Mouse (Mus musculus): ENCODE data around the gene Cdc14b. TPM values are rescaled to one million over a fixed set of nuclear protein-coding genes. Genes with fewer than 3 reads are reported as not detected.

Gene Cdc14b
- polyA plus RNA-seq, 1 experiment from 2014 or later, result 21.0 TPM

DNA sequence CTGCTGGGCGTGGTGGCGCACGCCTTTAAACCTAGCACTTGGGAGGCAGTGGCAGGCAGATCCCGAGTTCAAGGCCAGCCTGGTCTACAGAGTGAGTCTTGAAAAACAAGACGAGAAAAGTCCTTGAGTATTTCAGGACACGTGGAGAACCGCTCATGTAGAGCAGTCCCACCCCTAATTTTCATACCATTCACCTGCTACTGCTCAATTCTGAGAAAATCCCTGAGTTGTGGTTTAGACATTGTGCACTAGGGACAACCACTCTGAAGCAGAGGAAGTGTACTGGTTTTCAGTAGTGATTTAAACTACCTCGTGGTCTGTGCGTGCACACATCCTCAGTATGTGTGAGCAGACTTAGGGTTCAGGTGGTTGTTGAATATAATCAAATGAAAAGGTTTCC is 89.5 kb downstream of the Cdc14b start:
- H3K4me3 ChIP-seq (ENCODE audit: control insufficient read depth in 1 of 2, insufficient read depth in 1 of 2, low read depth in 1 of 2, low read length in 2 of 2), result no peak overlapping the region
- no peaks in the 10 kb centered on the region for H3K27me3 ChIP-seq (ENCODE audit: control insufficient read depth, insufficient read depth, low read length)
- no peak overlapping the region for H3K9ac ChIP-seq (ENCODE audit: low read length)
- no peak overlapping the region for H3K4me2 ChIP-seq (ENCODE audit: low read length)
- 91% methylated on average over 9 of the region's 9 CpGs for WGBS
- H3K36me3 ChIP-seq (ENCODE audit: control insufficient read depth, insufficient read depth, low read length), result peaks cover 60% of the 10 kb centered on the region
- peaks cover 13 to 22% of the 10 kb centered on the region in 2 experiments for H3K4me1 ChIP-seq (ENCODE audit: control insufficient read depth in 2 of 2, insufficient read depth in 2 of 2, low read length in 2 of 2)
- no peak overlapping the region for H3K27ac ChIP-seq (replicated peaks in 1 of 2; ENCODE audit: control insufficient read depth in 1 of 2, insufficient read depth in 1 of 2, low read depth in 2 of 2, low read length in 2 of 2)
- H3K9me3 ChIP-seq (ENCODE audit: control insufficient read depth, low read length), result no peaks in the 10 kb centered on the region
- ATAC-seq (ENCODE audit: insufficient number of reproducible peaks, insufficient read depth, low FRiP score, low read depth), result no peak

GRCm38 (mm10) chr13:64185176-64185575 is 89.9 kb downstream of the Cdc14b start:
- Histone ChIP-seq H3K9me3 (ENCODE audit: control insufficient read depth, low read length) (no peaks in the 10 kb centered on the region), H3K36me3 (ENCODE audit: control insufficient read depth, insufficient read depth, low read length) (peaks cover 63% of the 10 kb centered on the region), H3K4me3 (ENCODE audit: control insufficient read depth in 1 of 2, insufficient read depth in 1 of 2, low read depth in 1 of 2, low read length in 2 of 2) (no peak overlapping the region), H3K27ac (replicated peaks in 1 of 2; ENCODE audit: control insufficient read depth in 1 of 2, insufficient read depth in 1 of 2, low read depth in 2 of 2, low read length in 2 of 2) (no peak overlapping the region), H3K4me1 (ENCODE audit: control insufficient read depth in 2 of 2, insufficient read depth in 2 of 2, low read length in 2 of 2) (peaks cover 13 to 22% of the 10 kb centered on the region in 2 experiments), H3K9ac (ENCODE audit: low read length) (no peak overlapping the region), H3K4me2 (ENCODE audit: low read length) (no peak overlapping the region), H3K27me3 (ENCODE audit: control insufficient read depth, insufficient read depth, low read length) (no peaks in the 10 kb centered on the region)
- 72% methylated on average over 7 of the region's 7 CpGs for WGBS
- ATAC-seq (ENCODE audit: insufficient number of reproducible peaks, insufficient read depth, low FRiP score, low read depth), result no peak

DNA sequence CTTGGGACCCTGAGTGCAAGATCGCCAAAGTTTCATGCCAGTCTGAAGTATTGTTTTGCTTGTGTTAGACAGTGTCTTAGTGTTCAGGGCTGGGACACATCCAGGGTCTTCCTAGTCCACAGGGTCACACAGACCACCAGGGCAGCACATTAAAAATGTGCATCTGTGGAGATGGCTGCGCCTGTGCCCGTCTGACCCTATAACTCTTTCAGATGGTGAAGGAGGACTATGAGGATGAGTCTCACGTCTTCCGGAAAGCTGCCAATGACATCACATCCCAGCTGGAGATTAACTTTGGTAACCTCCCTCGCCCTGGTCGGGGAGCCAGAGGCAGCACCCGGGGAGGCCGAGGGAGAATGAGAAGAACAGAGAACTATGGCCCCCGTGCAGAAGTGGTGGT is 90.7 kb downstream of the Cdc14b start:
- peaks cover 13 to 19% of the 10 kb centered on the region in 2 experiments for H3K4me1 ChIP-seq (ENCODE audit: control insufficient read depth in 2 of 2, insufficient read depth in 2 of 2, low read length in 2 of 2)
- H3K27ac ChIP-seq (replicated peaks in 1 of 2; ENCODE audit: control insufficient read depth in 1 of 2, insufficient read depth in 1 of 2, low read depth in 2 of 2, low read length in 2 of 2), result no peak overlapping the region
- H3K9ac ChIP-seq (ENCODE audit: low read length), result no peak overlapping the region
- H3K36me3 ChIP-seq (ENCODE audit: control insufficient read depth, insufficient read depth, low read length), result peaks cover 65% of the 10 kb centered on the region
- H3K27me3 ChIP-seq (ENCODE audit: control insufficient read depth, insufficient read depth, low read length), result no peaks in the 10 kb centered on the region
- WGBS, result 71% methylated on average over 10 of the region's 10 CpGs
- no peaks in the 10 kb centered on the region for H3K9me3 ChIP-seq (ENCODE audit: control insufficient read depth, low read length)
- no peak overlapping the region for H3K4me2 ChIP-seq (ENCODE audit: low read length)
- no peak for ATAC-seq (ENCODE audit: insufficient number of reproducible peaks, insufficient read depth, low FRiP score, low read depth)
- no peak overlapping the region for H3K4me3 ChIP-seq (ENCODE audit: control insufficient read depth in 1 of 2, insufficient read depth in 1 of 2, low read depth in 1 of 2, low read length in 2 of 2)

GRCm38 (mm10) chr13:64183583-64183982 is 91.5 kb downstream of the Cdc14b start:
- Histone ChIP-seq H3K4me2 (ENCODE audit: low read length) (no peak overlapping the region), H3K36me3 (ENCODE audit: control insufficient read depth, insufficient read depth, low read length) (peaks cover 73% of the 10 kb centered on the region), H3K9ac (ENCODE audit: low read length) (no peak overlapping the region), H3K9me3 (ENCODE audit: control insufficient read depth, low read length) (no peaks in the 10 kb centered on the region), H3K4me1 (ENCODE audit: control insufficient read depth in 2 of 2, insufficient read depth in 2 of 2, low read length in 2 of 2) (peaks cover 9 to 13% of the 10 kb centered on the region in 2 experiments), H3K27me3 (ENCODE audit: control insufficient read depth, insufficient read depth, low read length) (no peaks in the 10 kb centered on the region), H3K27ac (replicated peaks in 1 of 2; ENCODE audit: control insufficient read depth in 1 of 2, insufficient read depth in 1 of 2, low read depth in 2 of 2, low read length in 2 of 2) (no peak overlapping the region), H3K4me3 (ENCODE audit: control insufficient read depth in 1 of 2, insufficient read depth in 1 of 2, low read depth in 1 of 2, low read length in 2 of 2) (no peak overlapping the region)
- WGBS, result 85% methylated on average over 4 of the region's 4 CpGs
- no peak for ATAC-seq (ENCODE audit: insufficient number of reproducible peaks, insufficient read depth, low FRiP score, low read depth)

- Histone ChIP-seq H3K9me3 (ENCODE audit: control insufficient read depth, low read length) (no peaks in the 10 kb centered on the region), H3K36me3 (ENCODE audit: control insufficient read depth, insufficient read depth, low read length) (peaks cover 88% of the 10 kb centered on the region)
These were observed 93.0 kb downstream of the Cdc14b start for GRCm38 (mm10) chr13:64182091-64182490.

DNA sequence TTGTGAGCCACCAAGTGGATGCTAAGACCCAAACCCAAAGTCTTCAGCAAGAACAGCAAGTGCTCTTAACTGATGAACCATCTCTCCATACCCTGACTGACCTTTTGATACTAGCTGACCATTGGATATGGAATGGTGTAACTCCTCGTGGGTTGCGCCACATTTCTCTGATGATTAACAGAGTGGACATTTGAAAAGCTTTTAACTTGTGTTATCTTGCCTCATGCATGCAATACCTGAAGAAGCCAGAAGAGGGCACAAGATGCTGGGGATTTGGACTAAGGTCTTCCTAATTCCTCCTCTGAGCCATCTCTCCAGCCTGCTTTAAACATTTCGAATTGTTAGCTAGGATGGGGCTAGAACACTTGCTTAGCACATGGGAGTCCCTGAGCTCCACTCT is 94.2 kb downstream of the Cdc14b start:
- WGBS, result 82% methylated on average over 3 of the region's 3 CpGs
- H3K36me3 ChIP-seq (ENCODE audit: control insufficient read depth, insufficient read depth, low read length), result peaks cover 90% of the 10 kb centered on the region
- H3K27ac ChIP-seq (replicated peaks in 1 of 2; ENCODE audit: control insufficient read depth in 1 of 2, insufficient read depth in 1 of 2, low read depth in 2 of 2, low read length in 2 of 2), result no peak overlapping the region
- H3K9me3 ChIP-seq (ENCODE audit: control insufficient read depth, low read length), result no peaks in the 10 kb centered on the region
- ATAC-seq (ENCODE audit: insufficient number of reproducible peaks, insufficient read depth, low FRiP score, low read depth), result no peak
- no peaks in the 10 kb centered on the region; a peak in 1 of 4 replicates for H3K4me1 ChIP-seq (ENCODE audit: control insufficient read depth in 2 of 2, insufficient read depth in 2 of 2, low read length in 2 of 2)
- H3K4me2 ChIP-seq (ENCODE audit: low read length), result no peak overlapping the region
- no peak overlapping the region for H3K4me3 ChIP-seq (ENCODE audit: control insufficient read depth in 1 of 2, insufficient read depth in 1 of 2, low read depth in 1 of 2, low read length in 2 of 2)
- no peak overlapping the region for H3K9ac ChIP-seq (ENCODE audit: low read length)
- no peaks in the 10 kb centered on the region for H3K27me3 ChIP-seq (ENCODE audit: control insufficient read depth, insufficient read depth, low read length)

More at GRCm38 (mm10) chr13:64182091-64182490, 93.0 kb downstream of the Cdc14b start:
- H3K9ac ChIP-seq (ENCODE audit: low read length), result no peak overlapping the region
- no peak overlapping the region for H3K4me3 ChIP-seq (ENCODE audit: control insufficient read depth in 1 of 2, insufficient read depth in 1 of 2, low read depth in 1 of 2, low read length in 2 of 2)
- 67% methylated on average over 2 of the region's 2 CpGs for WGBS
- peaks cover 6 to 8% of the 10 kb centered on the region in 2 experiments; a peak in 3 of 4 replicates for H3K4me1 ChIP-seq (ENCODE audit: control insufficient read depth in 2 of 2, insufficient read depth in 2 of 2, low read length in 2 of 2)
- no peaks in the 10 kb centered on the region for H3K27me3 ChIP-seq (ENCODE audit: control insufficient read depth, insufficient read depth, low read length)
- H3K27ac ChIP-seq (replicated peaks in 1 of 2; ENCODE audit: control insufficient read depth in 1 of 2, insufficient read depth in 1 of 2, low read depth in 2 of 2, low read length in 2 of 2), result no peak overlapping the region
- ATAC-seq (ENCODE audit: insufficient number of reproducible peaks, insufficient read depth, low FRiP score, low read depth), result no peak
- no peak overlapping the region for H3K4me2 ChIP-seq (ENCODE audit: low read length)

DNA sequence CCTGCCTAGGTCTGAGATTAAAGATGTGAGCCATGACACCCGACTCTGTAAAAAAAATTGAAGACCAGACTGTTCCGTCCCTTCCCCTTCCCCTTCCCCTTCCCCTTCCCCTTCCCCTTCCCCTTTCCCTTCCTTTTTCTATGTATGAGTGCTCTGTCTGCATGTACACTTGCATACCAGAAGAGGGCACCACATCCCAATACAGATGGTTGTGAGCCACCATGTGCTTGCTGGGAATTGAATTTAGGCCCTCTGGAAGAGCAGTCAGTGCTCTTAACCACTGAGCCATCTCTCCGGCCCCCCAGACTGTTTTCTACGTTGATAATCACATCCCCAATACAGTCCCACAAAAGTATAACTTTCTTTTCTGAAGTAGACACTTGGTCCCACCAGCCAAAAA is 94.8 kb downstream of the Cdc14b start:
- no peak overlapping the region for H3K9ac ChIP-seq (ENCODE audit: low read length)
- H3K4me1 ChIP-seq (ENCODE audit: control insufficient read depth in 2 of 2, insufficient read depth in 2 of 2, low read length in 2 of 2), result no peaks in the 10 kb centered on the region; a peak in 1 of 4 replicates
- 79% methylated on average over 4 of the region's 4 CpGs for WGBS
- ATAC-seq (ENCODE audit: insufficient number of reproducible peaks, insufficient read depth, low FRiP score, low read depth), result no peak
- H3K36me3 ChIP-seq (ENCODE audit: control insufficient read depth, insufficient read depth, low read length), result peaks cover 90% of the 10 kb centered on the region
- no peak overlapping the region for H3K4me3 ChIP-seq (ENCODE audit: control insufficient read depth in 1 of 2, insufficient read depth in 1 of 2, low read depth in 1 of 2, low read length in 2 of 2)
- H3K27me3 ChIP-seq (ENCODE audit: control insufficient read depth, insufficient read depth, low read length), result no peaks in the 10 kb centered on the region
- H3K9me3 ChIP-seq (ENCODE audit: control insufficient read depth, low read length), result no peaks in the 10 kb centered on the region
- H3K27ac ChIP-seq (replicated peaks in 1 of 2; ENCODE audit: control insufficient read depth in 1 of 2, insufficient read depth in 1 of 2, low read depth in 2 of 2, low read length in 2 of 2), result no peak overlapping the region
- no peak overlapping the region for H3K4me2 ChIP-seq (ENCODE audit: low read length)
